8 mouse cellular contexts compared by ENCODE assay signal in genomic region chr14:29721488-29722385, GRCm38 (mm10). TPM values are rescaled to one million over a fixed set of nuclear protein-coding genes. Genes with fewer than 3 reads are reported as not detected.
DNase-seq lines count a peak whose midpoint lies in the region; ATAC-seq lines count a peak whose summit lies in the region.

TSS of gene Cacna2d3 (minus strand) at chr14:29721864.

- H3K4me1 ChIP-seq in hindbrain, embryonic 15.5 days (replicated peaks), result peaks cover 26% of the 10 kb centered on the region

- peak; percentile 57 for DNase-seq in R1 (ENCODE audit: low read depth, low spot score)
- DNase-seq in cerebellum, postnatal 14 days, result peak; percentile 64 to 65
- peak; percentile 18 for DNase-seq in gastrocnemius, adult 18-20 months (ENCODE audit: low spot score)
- peak; percentile 36 for DNase-seq in left cerebral cortex, adult 11 months (ENCODE audit: low spot score)
- DNase-seq in lung, postnatal 10 days, result peak; percentile 64
- DNase-seq in right cerebral cortex, postnatal 10 days (ENCODE audit: low spot score in 2 of 2), result peak; percentile 74
- no peak for DNase-seq in thymus, adult 18-20 months

- H3K4me3 ChIP-seq in hindbrain, embryonic 15.5 days, result peak within 1 kb of the TSS; percentile 57

- peak within 1 kb of the TSS; percentile 97 for H3K4me2 ChIP-seq in hindbrain, embryonic 15.5 days

- no peaks in the 10 kb centered on the region for H3K36me3 ChIP-seq in hindbrain, embryonic 15.5 days

- peak; percentile 81 for ATAC-seq in hindbrain, embryonic 15.5 days (ENCODE audit: low FRiP score, low read depth)

- H3K9me3 ChIP-seq in hindbrain, embryonic 15.5 days, result no peaks in the 10 kb centered on the region

- peak within 1 kb of the TSS; percentile 80 for H3K27ac ChIP-seq in hindbrain, embryonic 15.5 days (replicated peaks)

- H3K9ac ChIP-seq in hindbrain, embryonic 15.5 days, result peak within 1 kb of the TSS; percentile 70

- H3K27me3 ChIP-seq in hindbrain, embryonic 15.5 days, result peaks cover 24% of the 10 kb centered on the region

- WGBS in hindbrain, embryonic 15.5 days, result under 1% methylated on average over 72 of the region's 109 CpGs

RNA-seq across cellular contexts. Expression of gene Cacna2d3, which starts in this region (rescaled TPM):
- total RNA-seq in gastrocnemius, adult 18-20 months (2021), result under 1 TPM; 0.73 to 0.85 TPM
- polyA plus RNA-seq in hindbrain, embryonic 15.5 days (2015; fragmentation: Nextera tagmentation; extraction: Ambion mirVana), result 46.8 and 47.1 TPM in 2 replicates

Comparison
In these comparisons a context has a peak if more than half of its experiments do, and no peak if none do; other contexts are left out.
1. Peak in DNase-seq in gastrocnemius, adult 18-20 months; RNA of the gene not detected or under 1 TPM.
2. DNase-seq: peak in R1 (single experiment), cerebellum, postnatal 14 days (2 of 2), left cerebral cortex, adult 11 months (single experiment), lung, postnatal 10 days (single experiment) and right cerebral cortex, postnatal 10 days (2 of 2); none in thymus, adult 18-20 months (0 of 2).